Mouse (Mus musculus) spleen, postnatal 10 days (tissue): Measurements from ENCODE around the gene Klhl32.
"Not testable (repeated sequence)": the region's sequence is repeated elsewhere in the genome, so short reads cannot be mapped to it uniquely, and the experiment has no call there.

Experiments used
- DNase-seq, 2 experiments: peaks; one replicate each; pipeline ENCODE4 v3.0.0; 2021 to 2022; ENCODE audit warnings: low spot score in 2 of 2

Gene Klhl32

DNA sequence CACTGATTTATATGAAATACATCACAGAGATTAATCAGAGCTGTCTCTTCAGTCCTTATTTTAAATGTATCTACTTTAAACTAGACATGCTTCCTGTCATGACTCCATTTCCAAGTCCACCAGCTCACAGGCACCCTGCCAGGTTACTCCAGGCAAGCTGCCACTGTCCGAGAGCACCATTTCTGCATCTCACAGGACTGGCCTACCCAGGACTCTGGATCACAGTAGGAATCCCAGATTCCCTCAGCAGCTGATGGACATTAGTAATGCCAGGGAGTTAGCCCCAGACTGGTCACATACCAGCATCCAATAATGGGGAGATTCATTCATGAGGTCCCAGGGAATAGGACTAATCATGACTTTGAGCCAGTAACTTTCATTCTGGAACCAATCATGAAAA, 54.7 kb downstream of the Klhl32 start:
- DNase-seq = no peak

DNA sequence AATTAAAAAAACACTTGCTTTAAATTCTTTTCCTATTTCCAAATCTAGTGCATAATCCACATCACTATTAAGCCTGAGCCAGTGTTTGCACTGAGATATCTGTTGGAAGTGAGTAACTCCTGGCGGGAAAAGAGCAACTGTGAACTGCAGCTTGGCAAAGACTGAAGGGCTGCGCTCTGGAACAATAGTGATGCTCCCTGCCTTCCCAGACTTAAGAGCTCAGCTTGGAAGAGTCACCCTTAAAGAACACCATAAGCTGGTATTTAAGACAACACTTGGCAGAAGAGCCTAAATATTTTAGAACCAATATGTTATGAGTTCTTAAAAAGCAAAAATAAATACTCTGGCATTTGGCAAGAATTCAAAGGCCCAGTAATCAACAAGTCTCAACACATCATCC, 55.7 kb downstream of the Klhl32 start:
- no peak for DNase-seq

DNA sequence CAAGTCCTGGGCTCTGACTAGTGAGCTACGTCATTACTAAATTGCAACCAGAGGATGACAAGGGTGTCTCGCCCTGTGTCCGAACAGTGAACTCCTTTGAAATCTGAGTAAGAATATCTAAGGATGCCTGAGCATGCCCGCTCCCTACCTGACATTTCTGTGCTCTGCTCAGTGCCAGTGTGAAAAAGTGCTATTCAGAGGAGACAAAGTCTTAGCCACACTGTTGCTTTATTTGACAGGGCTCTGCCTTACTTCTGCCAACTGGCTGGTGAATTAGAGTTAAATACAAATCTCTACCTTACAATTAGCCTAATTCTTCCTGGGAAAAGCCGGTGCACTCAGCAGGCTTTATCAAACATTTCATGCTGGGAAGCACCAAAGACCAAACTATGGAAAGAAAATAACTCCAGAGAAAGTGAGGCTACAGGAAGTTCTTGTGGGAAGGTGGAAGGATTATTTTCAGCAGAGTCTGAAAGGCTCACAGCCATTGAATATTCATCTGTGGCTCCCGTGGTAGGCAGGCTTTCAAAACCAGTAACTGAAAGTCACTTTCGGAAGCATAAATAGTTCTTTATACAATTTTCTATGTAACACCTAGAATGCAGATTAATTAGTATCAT, 57.1 kb downstream of the Klhl32 start:
- DNase-seq = no peak

DNA sequence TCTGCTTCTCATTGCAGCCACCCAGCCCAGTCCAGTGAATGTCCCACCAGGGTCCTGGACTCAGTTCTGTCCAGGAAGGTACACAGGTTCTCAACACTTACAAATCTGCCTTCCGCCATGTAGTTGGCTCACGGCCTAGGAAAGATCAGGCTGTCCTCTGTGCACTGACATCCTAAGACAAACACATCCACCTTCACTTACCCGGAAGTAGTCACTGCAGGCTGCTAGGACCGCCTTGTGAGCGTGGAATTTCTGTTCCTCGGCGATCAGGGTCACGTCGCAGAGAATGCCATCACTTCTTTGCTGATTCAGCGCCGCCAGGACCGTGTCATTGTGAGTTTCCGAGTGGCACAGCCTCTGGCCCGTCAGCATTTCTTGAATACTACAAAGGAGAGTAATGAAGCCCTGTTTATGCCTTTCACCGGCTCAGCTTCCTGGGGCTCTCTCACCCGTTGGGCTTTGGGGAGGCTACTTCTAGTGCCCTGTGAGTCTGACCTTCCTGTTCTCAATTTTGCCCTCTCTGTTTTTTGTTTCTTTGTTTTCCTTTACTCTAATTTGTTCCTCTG, 58.4 kb downstream of the Klhl32 start:
- no peak for DNase-seq

DNA sequence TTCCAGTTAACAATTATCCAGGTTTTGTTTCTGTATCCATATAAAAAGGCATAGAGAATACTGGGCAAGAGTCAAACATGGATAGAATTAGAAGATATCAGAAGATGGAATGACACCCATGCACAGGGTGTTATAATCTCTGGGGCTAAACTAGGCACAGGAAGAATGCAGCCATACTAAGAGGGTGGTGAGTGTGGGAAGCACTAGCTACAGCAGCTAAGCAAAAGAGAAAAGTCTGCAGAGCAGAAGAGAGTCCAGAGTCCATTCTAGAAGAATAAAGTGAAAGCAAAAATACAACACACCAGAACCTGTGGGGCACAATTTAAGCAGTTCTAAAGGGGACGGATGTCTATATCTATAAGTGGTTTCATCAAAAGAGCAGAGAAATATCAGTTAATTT, 61.6 kb downstream of the Klhl32 start:
- no peak for DNase-seq

DNA sequence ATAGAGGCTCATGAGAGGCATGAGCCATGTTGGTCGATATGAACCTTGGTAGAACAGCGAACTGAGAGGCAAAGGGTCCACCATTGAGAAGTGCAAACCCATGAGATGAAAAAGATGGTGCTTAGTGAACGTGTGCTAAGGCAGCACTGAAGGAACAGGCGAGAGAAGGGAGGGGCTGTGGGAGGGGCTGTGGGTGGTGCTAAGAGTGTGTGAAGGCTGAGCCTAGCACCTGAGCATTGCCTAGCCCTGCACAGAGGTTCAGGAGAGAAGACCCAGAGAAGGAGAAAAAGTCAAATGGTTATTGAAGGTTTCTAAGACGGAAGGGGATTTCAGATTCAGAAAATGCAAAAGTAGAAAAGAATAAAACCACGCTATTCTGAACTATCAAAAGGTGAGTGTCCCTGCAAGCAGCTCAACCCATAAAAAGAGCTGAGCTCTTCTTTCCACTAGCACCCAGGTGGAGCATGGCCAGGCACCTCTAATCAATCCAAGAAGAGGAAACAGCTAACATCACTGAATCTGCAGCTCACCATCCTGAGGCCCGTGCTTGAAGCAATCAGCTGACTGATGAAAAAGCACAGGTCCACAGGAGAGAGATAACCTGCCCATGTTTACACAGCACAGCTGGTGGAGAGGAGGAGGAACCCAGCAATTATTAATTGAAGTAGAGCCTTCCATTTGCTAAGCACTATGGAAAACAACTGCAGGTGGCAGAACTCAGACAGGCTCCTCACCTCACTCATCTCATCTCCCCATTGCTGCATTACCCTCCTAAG, 65.0 kb downstream of the Klhl32 start:
- no peak for DNase-seq

DNA sequence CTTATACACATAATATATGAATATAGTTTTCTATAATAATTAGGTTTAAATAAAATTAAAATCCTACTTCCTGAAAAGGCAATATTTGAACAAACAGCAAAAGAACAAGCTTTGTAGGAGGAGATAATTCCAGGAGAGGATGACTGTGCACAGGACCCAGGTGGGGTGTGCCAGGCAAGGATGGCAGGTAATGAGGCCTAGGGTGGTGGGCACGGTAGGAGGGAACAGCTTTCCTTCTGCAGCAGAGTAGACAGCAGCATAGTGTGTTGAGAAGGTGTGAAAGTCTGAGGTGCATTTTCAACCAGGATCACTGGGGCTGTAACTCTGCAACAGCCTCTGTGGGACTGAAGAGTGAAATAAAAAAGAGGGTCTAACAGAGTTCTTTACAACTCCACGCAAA, 85.0 kb downstream of the Klhl32 start:
- DNase-seq = no peak

DNA sequence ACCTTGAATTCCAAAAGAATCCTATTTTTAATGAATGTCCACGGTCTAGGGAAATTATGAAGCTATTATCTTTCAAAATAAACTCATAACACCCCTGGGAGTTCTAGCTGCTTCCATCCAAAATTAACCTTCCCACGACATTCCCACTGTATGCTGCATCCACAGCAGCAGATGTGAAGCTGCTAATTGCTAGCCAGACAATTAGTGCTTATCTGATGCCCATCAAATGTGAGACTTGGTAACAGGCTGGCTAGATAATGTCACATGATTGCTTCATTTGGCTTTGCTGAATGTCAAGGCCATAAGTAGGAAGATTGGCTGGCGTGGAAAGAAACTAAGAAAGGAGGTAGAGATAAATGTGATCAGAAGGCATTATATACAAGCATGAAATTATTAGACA, 85.5 kb downstream of the Klhl32 start:
- DNase-seq = no peak

DNA sequence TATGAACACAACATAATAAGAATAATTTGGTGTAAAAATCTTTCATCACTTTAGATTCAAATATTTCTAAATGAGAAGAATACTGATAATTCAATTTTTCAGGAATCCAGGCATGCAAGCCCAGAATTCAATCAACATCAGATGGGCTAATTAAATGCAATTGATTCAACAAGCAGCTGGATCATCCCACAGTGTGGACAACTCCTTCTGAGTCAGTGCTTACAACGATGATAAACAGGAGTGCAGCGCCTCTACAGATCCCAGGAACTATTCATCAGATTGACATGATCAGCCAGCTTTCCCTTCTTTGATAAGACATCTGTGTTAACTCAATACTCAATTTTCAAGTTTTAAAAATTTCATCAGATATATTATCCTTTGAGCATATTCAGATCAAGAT, 86.4 kb downstream of the Klhl32 start:
- DNase-seq = no peak

DNA sequence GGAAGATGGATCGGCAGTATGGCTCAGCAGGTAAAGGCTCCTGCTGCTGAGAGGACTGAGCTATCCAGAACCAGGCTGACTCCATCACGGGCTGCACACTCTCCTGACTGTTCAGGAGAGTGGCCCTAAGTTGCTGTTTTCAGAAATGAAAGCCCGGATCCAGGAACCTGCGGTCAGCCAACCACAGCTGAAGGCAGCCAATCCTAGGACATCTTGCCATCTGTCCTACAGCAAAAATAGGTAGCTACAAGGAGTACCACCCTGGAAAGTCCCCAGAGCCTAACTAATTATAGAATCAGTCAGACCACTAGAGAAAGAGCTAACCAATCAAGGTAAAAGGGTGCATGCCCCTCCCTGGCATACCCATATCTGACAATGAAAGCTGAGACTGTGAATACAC, 87.5 kb downstream of the Klhl32 start:
- DNase-seq = no peak

DNA sequence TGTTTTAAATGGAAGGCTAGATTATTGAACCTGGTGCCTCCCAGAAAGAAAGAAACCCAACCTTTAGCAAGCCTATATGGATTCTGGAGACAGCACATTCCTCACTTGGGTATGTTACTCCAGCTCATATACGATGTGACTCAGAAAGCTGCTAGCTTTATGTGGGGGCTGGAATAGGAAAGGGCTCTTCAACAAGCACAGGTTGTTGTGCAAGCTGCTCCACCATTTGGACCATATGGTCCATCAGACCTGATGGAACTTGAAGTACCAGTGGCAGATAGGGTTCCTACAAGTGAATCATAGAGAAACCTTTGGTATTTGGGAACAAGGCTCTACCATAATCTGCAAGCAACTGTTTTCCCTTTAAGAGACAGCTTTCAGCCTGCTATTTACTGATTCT, 92.0 kb downstream of the Klhl32 start:
- no peak for DNase-seq

DNA sequence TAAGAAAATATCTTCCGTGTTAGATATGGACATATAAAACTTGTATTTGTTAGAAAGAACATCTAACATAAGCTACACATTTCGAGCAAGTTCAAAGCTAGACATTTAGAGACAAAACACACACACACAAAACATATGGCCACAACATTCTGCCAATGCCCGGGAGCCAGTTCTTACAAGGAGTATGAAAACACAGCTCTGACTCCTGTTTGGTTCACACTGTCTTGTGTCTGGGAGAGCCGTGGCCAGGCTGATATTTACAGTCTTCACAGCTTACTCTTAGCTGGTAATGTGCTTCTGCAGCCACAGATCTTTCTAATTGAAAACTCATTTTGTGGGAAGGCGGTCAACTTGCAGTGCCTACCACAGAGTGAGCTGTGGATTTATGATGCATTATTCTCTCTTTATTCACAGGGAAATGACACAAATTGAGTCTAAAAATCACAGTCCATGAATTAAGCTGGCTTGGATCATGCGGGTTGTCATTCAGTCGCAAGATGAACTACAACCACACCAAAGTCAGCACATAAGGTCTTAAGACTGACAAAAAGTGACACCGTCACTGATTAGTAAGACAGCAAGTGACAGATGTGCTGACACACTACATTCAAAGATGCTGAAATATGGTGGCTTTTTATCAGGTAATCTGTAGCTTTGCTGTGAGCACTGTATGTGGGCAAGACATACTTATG, 98.3 kb downstream of the Klhl32 start:
- no peak for DNase-seq

DNA sequence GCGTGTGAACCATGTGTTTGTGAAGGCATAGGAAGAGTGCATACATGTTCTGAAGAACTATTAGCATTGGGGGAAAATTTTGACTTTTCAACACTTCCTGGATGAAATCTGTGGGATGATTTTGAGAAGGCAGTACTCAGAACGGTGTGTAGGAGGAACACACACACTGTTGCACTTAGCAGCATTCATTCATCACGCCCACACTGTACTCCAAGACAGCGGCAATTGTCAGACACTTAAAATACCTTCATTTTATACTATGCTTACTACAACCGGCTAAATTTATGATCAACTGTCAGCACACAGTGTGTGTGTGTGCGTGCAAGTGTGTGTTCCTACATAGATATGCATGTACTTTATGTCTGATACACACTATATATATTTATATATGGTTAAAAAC, 113.8 kb downstream of the Klhl32 start:
- DNase-seq = no peak

DNA sequence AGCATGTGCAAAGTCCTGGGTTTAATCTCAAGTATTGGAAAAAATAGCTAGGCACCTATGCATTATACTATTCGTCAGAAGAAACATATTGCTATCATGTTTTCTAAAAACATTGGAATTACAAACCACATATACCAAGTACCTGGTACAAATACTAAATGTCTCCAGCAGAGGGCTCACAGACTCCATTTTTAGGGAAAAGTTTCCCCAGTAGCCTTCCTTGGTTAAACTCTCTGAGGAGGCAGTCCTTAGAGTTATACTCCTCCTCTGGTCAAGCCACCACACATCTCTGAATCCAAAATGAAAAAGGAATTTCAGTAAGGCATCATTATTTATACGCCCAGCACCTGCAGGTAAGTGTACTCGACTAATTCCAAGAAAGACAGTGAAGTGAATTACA, 130.1 kb downstream of the Klhl32 start:
- peak in 1 of 2 experiments; percentile 15 for DNase-seq

DNA sequence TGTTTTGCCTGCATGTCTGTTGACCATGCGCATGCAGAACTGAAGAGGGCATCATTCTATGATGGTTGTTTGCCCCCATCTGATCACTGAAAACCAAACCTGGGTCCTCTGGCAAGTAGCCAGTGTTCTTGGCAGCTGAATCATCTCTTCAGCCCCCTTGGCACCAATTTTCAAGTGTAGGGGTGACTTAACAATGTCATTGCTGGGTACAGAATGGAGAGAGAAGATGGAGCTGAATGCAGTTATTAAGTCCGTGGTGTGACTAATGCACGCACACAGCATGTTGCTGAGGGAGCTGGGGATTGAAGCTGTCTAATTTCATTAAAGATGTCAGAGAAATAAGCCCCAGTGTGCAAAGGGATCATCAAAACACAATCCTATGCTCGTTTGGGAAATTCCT, 135.4 kb downstream of the Klhl32 start:
- no peak for DNase-seq

DNA sequence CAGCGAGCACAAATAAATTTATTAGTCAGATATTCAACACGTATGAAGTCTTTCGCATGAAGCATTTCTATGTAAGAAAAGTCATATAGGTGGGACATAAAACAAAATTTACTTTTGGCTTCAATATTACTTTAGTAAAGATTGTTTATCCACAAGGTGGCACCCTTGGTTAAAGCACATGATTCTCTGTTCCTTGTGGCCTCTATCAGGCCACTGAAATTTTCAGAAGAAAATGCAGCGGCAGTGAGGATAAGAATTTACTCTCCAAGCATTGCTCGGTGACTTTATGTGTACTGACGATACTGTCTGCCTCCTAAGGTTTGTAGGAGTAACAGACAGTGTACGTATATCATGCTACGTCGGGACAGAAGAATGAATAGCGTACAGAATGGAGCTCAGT, 136.6 kb downstream of the Klhl32 start:
- DNase-seq = no peak

DNA sequence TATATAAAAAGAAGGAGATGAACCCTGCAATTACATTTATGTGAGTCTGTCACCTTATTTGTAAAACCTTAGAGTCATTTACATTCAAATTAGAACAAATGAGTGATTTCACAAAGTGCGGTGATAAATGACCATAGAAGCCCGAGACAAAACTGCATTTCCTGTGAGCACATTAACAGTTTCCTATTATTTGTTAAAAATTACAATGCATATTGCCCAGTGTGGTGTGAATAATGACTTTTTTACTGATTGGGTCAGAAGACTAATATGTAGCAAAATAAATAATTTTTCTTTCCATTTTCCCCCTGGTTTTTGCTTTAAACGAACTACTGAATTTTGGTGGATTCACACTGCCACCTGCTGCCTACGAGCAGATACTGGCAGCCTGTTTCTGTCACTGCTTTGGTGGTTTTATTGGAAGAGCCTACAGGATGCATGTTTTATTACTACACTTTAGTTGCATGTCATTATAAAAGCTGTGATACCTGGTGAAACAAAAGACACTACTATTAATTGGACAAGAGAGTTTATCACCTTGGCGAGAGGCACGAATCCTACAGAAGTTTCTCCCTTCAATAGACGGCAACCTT, 152.3 kb downstream of the Klhl32 start:
- DNase-seq = no peak

DNA sequence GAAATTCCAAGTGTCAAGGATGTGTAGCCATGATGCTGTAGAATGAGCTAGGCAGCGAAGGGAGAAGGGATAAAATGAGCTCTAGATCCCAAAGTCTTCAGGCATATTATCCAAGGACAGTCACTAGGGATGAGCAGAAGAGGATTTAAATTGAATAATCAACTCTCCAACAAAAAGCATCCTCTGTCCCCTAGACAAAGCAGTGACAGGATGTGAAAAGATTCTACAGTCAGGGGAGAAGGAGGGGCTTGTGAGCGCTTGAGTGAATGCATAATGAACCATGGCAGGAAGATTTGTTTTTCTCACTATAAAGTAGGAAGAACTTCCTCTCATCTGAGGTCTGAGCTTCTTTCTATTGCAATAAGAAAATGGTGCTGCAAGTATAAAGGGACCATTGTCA, 170.8 kb downstream of the Klhl32 start:
- no peak for DNase-seq

DNA sequence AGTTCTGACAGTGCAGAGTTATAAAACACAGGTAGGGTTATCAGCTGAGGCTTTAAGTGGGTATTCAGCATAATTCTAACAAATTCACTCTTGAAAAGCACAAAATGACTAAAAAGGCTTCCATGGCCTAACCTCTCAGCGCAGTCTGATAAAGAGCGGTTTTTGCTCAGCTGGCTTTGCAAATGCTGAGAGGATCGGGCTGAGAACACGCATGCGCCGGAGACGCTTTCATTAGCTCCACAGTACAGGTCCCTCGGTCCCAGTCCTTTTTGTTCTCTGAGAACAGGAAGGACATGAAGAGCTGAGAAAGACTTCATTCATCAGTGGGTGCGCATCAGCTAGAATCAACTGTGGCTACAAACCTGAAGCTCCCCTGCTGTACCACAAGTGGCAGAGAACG, 180.9 kb downstream of the Klhl32 start:
- no peak for DNase-seq

DNA sequence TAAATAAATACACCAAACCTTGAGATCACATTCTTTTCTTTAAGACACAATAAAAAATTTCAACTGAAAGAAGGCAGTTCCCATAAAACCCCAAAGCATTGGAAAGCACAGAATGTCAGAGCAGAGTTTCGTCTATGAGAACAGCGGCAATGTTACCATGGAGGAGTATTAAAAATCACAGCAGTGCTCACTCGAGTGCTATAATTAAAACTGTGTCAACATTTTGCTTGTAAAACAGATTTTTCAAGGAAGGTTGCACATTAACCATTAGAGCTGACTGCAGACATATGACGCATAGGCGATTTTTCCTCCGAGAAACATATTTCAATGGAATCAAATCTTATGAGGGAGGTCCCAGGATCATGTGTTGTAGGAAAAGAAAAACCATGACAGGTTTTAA, 191.7 kb downstream of the Klhl32 start:
- DNase-seq = no peak

DNA sequence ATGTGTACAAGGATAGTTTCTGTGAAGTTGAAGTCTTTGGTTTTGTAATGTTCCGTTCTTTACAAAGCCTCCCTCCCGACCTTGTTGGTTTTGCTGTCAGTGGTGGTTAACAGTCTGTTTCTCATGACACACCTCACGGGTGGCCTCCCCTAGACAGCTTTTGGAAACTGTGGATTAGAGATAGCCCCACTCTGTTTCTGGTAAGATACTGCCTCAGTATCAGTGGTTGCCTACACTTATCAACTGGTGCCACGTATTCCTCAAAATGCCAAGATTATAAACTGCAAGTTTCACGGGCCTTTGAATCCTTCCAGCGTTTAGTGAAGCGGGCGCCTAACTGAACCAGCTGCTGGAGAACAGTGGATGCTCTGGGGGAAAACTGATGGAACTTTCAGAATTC, 206.2 kb downstream of the Klhl32 start:
- not testable (repeated sequence) for DNase-seq

DNA sequence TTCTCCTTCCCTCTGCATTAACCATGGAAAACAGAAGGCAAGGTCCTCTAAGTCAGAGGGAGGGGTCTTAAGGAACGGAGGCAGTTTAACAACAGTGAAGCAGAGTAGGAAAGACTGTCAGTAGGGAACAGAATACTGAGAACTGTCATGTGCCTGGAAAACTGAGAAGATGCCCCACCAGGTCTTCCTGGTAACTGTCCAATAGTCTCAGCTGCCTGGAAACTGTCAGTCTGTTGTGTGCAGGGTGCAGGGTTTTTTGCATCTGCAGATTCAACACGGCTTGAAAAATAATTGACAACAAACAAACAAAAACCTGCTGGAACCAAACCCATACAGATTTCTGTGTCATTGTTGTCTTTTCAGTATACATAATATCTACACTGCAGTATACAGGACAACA, 208.6 kb downstream of the Klhl32 start:
- no peak for DNase-seq
